Mouse (Mus musculus) liver, embryonic 13.5 days (tissue): Measurements from ENCODE around the gene Gigyf1. TPM values are rescaled to one million over a fixed set of nuclear protein-coding genes. Genes with fewer than 3 reads are reported as not detected.
A peak's percentile ranks its signal among the peaks of the same experiment; 100 is the strongest.

ENCODE experiments used
- ATAC-seq: fragments of 200-750 bp; cut with Nextera tagmentation; 2 replicates; pipeline ENCODE4 v1.8.0; 2017; ENCODE audit warnings: low read depth, mild to moderate bottlenecking, moderate number of reproducible peaks, moderate library complexity
- DNase-seq: peaks from one replicate; pipeline ENCODE4 v3.0.0; 2022
- H3K27ac ChIP-seq: fragments of 300-500 bp; sonication (generic); 2 replicates; pipeline ENCODE4 v1.5.1; 2015; ENCODE audit warnings: moderate library complexity, mild to moderate bottlenecking, inconsistent platforms
- H3K27me3 ChIP-seq: fragments of 300-500 bp; sonication (generic); 2 replicates; pipeline ENCODE4 v1.6.1; 2015; ENCODE audit warnings: mild to moderate bottlenecking, inconsistent platforms
- H3K36me3 ChIP-seq: fragments of 300-500 bp; sonication (generic); 2 replicates; pipeline ENCODE4 v1.6.1; 2015; ENCODE audit warnings: mild to moderate bottlenecking, inconsistent platforms
- H3K4me1 ChIP-seq: fragments of 300-500 bp; sonication (generic); replicated peaks from 2 replicates; pipeline ENCODE4 v1.6.1; 2015; ENCODE audit warnings: inconsistent platforms
- H3K4me2 ChIP-seq: fragments of 300-500 bp; sonication (generic); 2 replicates; pipeline ENCODE4 v1.6.1; 2015; ENCODE audit warnings: inconsistent platforms, mild to moderate bottlenecking, moderate library complexity
- H3K4me3 ChIP-seq: fragments of 300-500 bp; sonication (generic); replicated peaks from 2 replicates; pipeline ENCODE4 v1.5.1; 2015; ENCODE audit warnings: mild to moderate bottlenecking, inconsistent platforms
- H3K9ac ChIP-seq: fragments of 300-500 bp; sonication (generic); 2 replicates; pipeline ENCODE4 v1.6.1; 2015; ENCODE audit warnings: mild to moderate bottlenecking, inconsistent platforms
- H3K9me3 ChIP-seq: fragments of 300-500 bp; sonication (generic); replicated peaks from 2 replicates; pipeline ENCODE4 v1.6.1; 2016; ENCODE audit warnings: inconsistent platforms
- WGBS: fragments of 180-500 bp; shearing (Covaris S2); methylation state at CpG from one replicate; pipeline ENCODE4 v1.1.7; 2015; ENCODE audit not compliant: insufficient replicate concordance; 5-methylcytosine and 5-hydroxymethylcytosine counted together
- polyA plus RNA-seq: library from polyadenylated mRNA; unstranded; fragments of >200 nt; fragmentation: Nextera tagmentation; extraction: Ambion mirVana; gene quantifications from 2 replicates; pipeline ENCODE4 v1.2.1, GENCODE M21; 2015

Gene Gigyf1
- polyA plus RNA-seq, 1 experiment from 2014 or later: 3.7 TPM

GRCm38 (mm10) chr5:137519691-137520550 lies 1.6 kb downstream of the Gigyf1 start:
- Histone ChIP-seq H3K27ac (no peak overlapping the region), H3K36me3 (peaks cover 75% of the 10 kb centered on the region), H3K4me2 (no peak overlapping the region), H3K4me1 (peaks cover 35% of the 10 kb centered on the region), H3K9ac (no peak overlapping the region), H3K27me3 (no peaks in the 10 kb centered on the region), H3K9me3 (no peaks in the 10 kb centered on the region), H3K4me3 (no peak overlapping the region)
- ATAC-seq (no peak), DNase-seq (no peak)
- 89% methylated on average over 27 of the region's 27 CpGs for WGBS

DNA sequence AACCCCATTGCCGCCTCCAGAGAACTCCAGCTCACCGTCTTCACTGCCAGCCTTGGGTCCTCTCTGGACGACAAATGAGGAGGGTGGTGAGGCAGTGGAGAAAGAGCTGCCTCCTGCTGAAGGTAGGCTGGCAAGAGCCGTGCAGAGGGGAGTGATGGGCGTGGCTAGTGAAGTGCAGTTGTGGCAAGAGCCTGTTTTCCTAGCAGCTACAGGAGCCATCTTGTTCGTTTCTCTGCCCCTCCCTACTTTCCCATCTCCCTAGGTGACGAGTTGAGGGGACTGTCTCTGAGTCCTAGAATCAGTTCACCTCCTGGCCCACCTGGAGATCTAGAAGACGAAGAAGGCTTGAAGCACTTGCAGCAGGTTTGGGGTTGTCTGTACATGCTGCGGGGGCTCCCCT lies 3.5 kb downstream of the Gigyf1 start:
- no peak for DNase-seq
- H3K27ac ChIP-seq: no peak overlapping the region
- no peaks in the 10 kb centered on the region for H3K9me3 ChIP-seq
- peaks cover 37% of the 10 kb centered on the region for H3K4me1 ChIP-seq
- WGBS: 64% methylated on average over 9 of the region's 9 CpGs
- H3K9ac ChIP-seq: no peak overlapping the region
- no peak overlapping the region for H3K4me3 ChIP-seq
- no peaks in the 10 kb centered on the region for H3K27me3 ChIP-seq
- H3K36me3 ChIP-seq: peaks cover 93% of the 10 kb centered on the region
- no peak overlapping the region for H3K4me2 ChIP-seq
- no peak for ATAC-seq

DNA sequence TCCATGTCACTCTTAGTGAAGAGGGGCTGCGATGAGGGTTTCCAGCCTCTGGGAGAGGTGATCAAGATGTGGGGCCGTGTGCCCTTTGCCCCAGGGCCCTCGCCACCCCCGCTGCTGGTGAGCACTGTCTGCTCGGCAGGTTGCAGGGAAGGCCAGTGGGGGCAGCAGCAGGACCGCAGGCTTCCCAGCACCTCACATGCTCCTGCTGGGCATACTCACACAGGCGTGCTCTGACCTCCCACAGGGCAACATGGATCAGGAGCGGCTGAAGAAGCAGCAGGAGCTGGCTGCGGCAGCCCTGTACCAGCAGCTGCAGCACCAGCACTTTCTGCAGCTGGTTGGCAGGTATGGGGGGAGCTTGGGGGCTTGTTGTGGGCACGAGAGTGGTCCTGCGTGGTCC lies 4.4 kb downstream of the Gigyf1 start:
- Histone ChIP-seq H3K9me3 (no peaks in the 10 kb centered on the region), H3K9ac (no peak overlapping the region), H3K4me2 (no peak overlapping the region), H3K4me3 (no peak overlapping the region), H3K36me3 (peaks cover 96% of the 10 kb centered on the region), H3K4me1 (peaks cover 37% of the 10 kb centered on the region), H3K27me3 (no peaks in the 10 kb centered on the region), H3K27ac (peak overlapping the region; percentile 27; the same call in 1 of the 2 replicates)
- WGBS: 82% methylated on average over 11 of the region's 11 CpGs
- ATAC-seq (no peak), DNase-seq (no peak)

DNA sequence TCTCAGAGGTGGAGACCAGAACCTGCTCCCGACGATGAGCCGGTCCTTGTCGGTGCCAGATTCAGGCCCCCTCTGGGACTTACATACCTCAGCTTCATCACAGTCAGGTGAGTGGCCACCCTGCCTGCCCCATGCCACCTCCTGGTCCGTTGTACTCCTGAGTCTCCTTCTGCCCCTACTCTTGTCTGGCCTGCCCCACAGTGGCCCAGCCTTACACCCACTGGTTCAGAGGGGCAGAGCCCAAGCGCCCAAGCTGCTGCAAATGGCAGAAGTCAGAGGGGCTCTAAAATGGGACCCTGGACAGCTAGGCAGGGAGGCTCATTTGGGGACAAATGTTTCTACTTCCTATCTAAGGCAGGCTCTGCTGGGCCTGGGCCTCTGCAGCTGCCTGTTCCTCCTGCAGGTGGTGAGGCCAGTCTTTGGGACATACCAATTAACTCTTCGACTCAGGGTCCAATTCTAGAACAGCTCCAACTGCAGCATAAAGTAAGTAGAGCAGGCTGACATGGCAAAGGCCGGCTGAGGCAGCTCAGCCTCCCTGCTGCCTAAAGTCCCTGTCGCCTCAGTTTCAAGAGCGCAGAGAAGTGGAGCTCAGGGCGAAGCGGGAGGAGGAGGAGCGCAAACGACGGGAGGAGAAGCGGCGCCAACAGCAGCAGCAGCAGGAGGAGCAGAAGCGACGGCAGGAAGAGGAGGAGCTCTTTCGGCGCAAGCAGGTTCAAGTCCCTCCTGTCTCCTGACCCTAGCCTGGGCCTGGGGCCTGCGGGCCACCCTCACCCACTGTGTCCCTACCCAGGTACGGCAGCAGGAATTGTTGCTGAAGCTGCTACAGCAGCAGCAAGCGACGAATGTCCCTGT lies 5.3 kb downstream of the Gigyf1 start:
- Histone ChIP-seq H3K9ac (no peak overlapping the region), H3K4me3 (no peak overlapping the region), H3K36me3 (peaks cover 99% of the 10 kb centered on the region), H3K9me3 (no peaks in the 10 kb centered on the region), H3K27ac (no peak overlapping the region), H3K4me1 (peaks cover 42% of the 10 kb centered on the region), H3K27me3 (no peaks in the 10 kb centered on the region), H3K4me2 (no peak overlapping the region)
- ATAC-seq: no peak
- no peak for DNase-seq
- WGBS: 86% methylated on average over 25 of the region's 25 CpGs

- WGBS: 83% methylated on average over 8 of the region's 8 CpGs
- Histone ChIP-seq H3K4me1 (peaks cover 45% of the 10 kb centered on the region), H3K36me3 (peaks cover 99% of the 10 kb centered on the region), H3K4me2 (no peak overlapping the region), H3K9ac (no peak overlapping the region), H3K9me3 (no peaks in the 10 kb centered on the region), H3K27me3 (no peaks in the 10 kb centered on the region), H3K4me3 (no peak overlapping the region), H3K27ac (no peak overlapping the region)
- DNase-seq (no peak), ATAC-seq (no peak)
These were observed 5.8 kb downstream of the Gigyf1 start for GRCm38 (mm10) chr5:137524251-137524515.

GRCm38 (mm10) chr5:137524671-137525070 lies 6.3 kb downstream of the Gigyf1 start:
- no peak overlapping the region for H3K9ac ChIP-seq
- DNase-seq: no peak
- H3K4me2 ChIP-seq: no peak overlapping the region
- H3K36me3 ChIP-seq: peaks cover 99% of the 10 kb centered on the region
- H3K27me3 ChIP-seq: no peaks in the 10 kb centered on the region
- 83% methylated on average over 13 of the region's 13 CpGs for WGBS
- peaks cover 48% of the 10 kb centered on the region for H3K4me1 ChIP-seq
- no peak for ATAC-seq
- H3K27ac ChIP-seq: no peak overlapping the region
- no peak overlapping the region for H3K4me3 ChIP-seq
- no peaks in the 10 kb centered on the region for H3K9me3 ChIP-seq

GRCm38 (mm10) chr5:137525511-137525910 lies 7.2 kb downstream of the Gigyf1 start:
- DNase-seq (no peak), ATAC-seq (no peak)
- Histone ChIP-seq H3K9me3 (no peaks in the 10 kb centered on the region), H3K27ac (no peak overlapping the region), H3K4me2 (no peak overlapping the region), H3K4me1 (peaks cover 56% of the 10 kb centered on the region), H3K27me3 (no peaks in the 10 kb centered on the region), H3K4me3 (no peak overlapping the region), H3K9ac (no peak overlapping the region), H3K36me3 (peaks cover 99% of the 10 kb centered on the region)
- WGBS: 74% methylated on average over 16 of the region's 16 CpGs

GRCm38 (mm10) chr5:137526192-137526936 lies 8.0 kb downstream of the Gigyf1 start:
- ATAC-seq (peak; percentile 37), DNase-seq (no peak)
- H3K9ac ChIP-seq: peak overlapping the region; percentile 49; the same call in 1 of the 2 replicates
- peaks cover 65% of the 10 kb centered on the region for H3K4me1 ChIP-seq
- no peaks in the 10 kb centered on the region for H3K27me3 ChIP-seq
- H3K27ac ChIP-seq: peak overlapping the region; percentile 68
- WGBS: 26% methylated on average over 16 of the region's 16 CpGs
- peaks cover 92% of the 10 kb centered on the region for H3K36me3 ChIP-seq
- H3K9me3 ChIP-seq: no peaks in the 10 kb centered on the region
- H3K4me3 ChIP-seq: no peak overlapping the region
- H3K4me2 ChIP-seq: peak overlapping the region; percentile 21; the same call in 1 of the 2 replicates

DNA sequence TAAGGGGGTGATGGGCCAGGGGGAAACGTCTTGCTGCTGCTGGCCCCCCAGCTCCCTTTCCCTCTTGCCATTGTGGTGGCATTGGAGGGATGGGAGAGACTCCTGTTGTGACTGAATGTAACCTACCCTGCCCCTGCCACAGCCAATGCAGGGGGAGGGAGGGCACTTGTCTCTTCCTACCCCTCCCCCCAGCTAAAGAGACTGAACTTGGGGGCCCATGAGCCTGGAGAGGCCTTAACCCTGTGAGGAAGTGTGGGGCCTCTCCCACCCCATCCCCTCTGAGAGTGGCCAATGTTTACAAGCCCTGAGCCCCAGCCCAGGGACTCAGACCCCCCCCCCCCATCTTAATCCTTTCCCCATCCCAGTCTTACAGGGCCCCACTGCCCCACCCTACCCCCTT lies 9.1 kb downstream of the Gigyf1 start:
- H3K9ac ChIP-seq: no peak overlapping the region
- ATAC-seq: no peak
- H3K27ac ChIP-seq: no peak overlapping the region; the same call in 1 of the 2 replicates
- H3K27me3 ChIP-seq: no peaks in the 10 kb centered on the region
- peaks cover 70% of the 10 kb centered on the region for H3K4me1 ChIP-seq
- no peaks in the 10 kb centered on the region for H3K9me3 ChIP-seq
- DNase-seq: no peak
- H3K36me3 ChIP-seq: peaks cover 81% of the 10 kb centered on the region
- 38% methylated on average over 1 of the region's 1 CpGs for WGBS
- H3K4me3 ChIP-seq: no peak overlapping the region
- H3K4me2 ChIP-seq: no peak overlapping the region

GRCm38 (mm10) chr5:137528247-137528968 lies 10.1 kb downstream of the Gigyf1 start:
- 81% methylated on average over 22 of the region's 22 CpGs for WGBS
- no peaks in the 10 kb centered on the region for H3K27me3 ChIP-seq
- no peaks in the 10 kb centered on the region for H3K9me3 ChIP-seq
- H3K27ac ChIP-seq: no peak overlapping the region
- H3K4me2 ChIP-seq: no peak overlapping the region
- H3K4me3 ChIP-seq: no peak overlapping the region
- H3K4me1 ChIP-seq: peaks cover 65% of the 10 kb centered on the region
- DNase-seq (no peak), ATAC-seq (no peak)
- H3K9ac ChIP-seq: no peak overlapping the region
- H3K36me3 ChIP-seq: peaks cover 71% of the 10 kb centered on the region
